Mouse (Mus musculus) ES-CJ7 (cell line): ENCODE results near the gene Mark1.

ENCODE experiments used
- DNase-seq: peaks from one replicate; pipeline ENCODE4 v3.0.0; 2011; ENCODE audit warnings: low read depth, low spot score

Gene Mark1

DNA sequence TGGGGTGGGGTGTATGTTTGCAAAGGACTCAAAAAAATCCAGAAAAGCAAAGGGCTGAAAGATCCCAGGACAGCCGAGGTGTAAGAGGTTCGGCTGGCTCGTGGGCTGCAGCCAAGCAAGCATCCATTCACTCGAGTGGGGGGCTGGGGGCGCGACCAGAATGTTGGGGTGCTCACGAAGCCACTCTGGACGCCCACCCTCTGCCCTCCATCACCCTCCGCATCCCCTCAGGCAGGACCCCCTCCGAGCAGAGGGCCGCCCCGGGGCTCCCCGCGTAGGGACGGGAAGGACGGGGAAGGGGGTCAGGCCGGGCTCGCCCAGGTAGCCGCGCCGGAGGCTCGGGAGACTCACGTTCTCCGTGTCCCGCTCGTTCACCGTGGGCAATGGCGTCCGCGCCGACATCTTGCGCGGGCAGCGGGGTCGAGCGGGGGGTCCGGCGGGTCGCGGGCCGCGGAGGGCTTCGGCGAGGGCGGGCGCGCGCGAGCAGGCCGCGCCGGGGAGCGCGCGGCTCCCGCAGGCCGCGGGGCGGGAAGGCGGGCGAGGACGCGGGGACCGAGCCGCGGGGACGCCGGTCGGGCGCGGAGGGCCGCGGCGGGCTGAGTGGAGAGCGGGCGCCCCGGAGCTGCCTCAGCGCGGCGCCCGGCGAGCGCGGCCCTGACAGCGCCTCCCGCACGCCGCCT is at the start of gene Mark1:
Gene Mark1 (minus strand): TSS at position 500 of the 680 bp plus-strand sequence.
- DNase-seq: no peak

DNA sequence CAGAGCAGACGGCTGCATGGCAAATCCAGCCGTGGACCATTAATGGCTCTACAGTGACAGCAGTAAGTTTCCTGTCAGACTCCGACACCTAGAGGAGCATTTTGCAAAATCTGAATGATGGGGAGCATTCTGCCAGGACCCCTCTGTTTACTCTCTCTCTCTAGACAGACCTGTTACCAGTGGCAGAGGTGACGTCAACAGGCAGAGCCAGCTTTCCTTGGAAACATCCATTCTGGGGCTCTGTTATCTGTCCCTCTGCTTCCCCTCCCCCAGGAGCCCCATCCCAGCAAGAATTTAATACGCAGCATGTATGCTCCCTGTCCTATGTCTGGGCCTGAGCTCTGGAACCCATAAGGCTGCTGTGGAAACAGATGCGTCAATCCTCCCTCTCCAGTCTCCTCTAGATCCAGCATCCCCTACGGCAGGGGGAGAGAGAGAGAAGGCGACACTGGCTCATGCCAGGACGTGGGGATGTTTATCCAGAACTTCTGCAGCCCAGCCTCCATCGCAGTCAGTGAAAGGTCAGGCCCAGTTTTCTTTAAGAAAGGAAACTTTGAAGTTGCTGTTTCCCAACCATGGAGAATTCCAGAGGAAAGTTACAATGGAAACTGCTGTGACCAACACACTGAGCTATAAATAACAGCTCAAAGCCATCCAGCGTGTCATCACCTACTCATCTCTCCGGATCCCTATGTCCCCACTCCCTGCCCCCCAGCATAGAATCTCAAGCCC is 48.3 kb upstream of the Mark1 start:
- DNase-seq: no peak

DNA sequence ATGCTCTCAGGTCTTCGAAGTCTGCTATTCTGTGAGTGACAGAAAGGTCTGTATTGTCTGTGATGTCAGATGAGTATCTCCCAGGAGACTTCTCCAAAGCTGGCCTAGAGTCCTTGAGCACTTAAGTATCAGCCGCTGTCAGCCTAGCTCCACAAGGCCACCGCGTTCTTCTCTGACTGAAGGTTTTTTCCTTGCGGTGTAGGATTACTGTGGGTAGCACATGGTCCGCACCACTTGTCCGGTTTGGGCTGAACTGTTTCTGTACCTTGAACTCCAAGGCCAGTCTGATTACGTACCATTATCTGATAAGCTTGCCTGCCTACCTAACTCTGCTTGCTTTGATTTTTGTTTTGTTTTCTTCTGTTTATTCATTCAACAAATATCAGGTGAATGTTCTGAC is 47.1 kb upstream of the Mark1 start:
- DNase-seq: no peak

DNA sequence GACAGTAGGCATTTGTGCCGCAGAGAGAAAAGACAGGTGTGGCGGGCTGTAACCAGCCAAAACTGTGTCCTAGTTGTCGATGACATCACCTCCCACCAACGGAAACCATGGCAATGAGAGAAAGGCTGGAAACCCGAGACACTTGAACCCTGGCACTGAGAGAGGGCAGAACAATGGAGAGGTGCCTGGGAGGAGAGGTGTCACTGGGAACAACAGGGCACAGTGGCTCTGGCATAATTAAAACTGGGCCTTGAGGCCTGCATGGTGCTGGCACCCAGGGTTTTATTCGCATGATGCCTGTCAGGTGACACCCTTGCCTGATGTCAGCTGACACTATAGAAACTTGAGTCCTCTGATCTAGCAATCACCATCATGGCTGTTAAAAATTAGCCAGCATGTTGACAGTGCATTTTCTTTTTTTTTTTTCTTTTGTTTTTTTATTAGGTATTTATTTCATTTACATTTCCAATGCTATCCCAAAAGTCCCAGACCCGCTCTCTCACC is 38.9 kb upstream of the Mark1 start:
- DNase-seq: no peak

DNA sequence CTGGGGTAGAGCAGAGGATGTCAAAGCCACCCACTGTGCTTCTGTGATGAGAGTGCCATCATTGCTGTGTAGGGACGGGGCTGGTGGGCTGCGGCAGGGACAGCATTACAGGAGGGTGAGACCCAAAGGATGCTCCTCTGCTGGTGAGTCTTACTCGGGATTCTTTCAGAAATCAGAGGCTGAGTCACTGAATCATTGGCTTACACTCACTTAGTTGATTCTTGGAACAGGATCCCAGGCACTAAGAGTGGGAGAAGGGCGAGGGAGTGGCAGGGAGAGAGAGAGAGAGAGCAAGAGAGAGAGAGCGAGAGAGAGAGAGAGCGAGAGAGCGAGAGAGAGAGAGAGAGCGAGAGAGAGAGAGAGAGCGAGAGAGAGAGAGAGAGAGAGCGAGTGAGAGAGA is 31.2 kb upstream of the Mark1 start:
- no peak for DNase-seq

DNA sequence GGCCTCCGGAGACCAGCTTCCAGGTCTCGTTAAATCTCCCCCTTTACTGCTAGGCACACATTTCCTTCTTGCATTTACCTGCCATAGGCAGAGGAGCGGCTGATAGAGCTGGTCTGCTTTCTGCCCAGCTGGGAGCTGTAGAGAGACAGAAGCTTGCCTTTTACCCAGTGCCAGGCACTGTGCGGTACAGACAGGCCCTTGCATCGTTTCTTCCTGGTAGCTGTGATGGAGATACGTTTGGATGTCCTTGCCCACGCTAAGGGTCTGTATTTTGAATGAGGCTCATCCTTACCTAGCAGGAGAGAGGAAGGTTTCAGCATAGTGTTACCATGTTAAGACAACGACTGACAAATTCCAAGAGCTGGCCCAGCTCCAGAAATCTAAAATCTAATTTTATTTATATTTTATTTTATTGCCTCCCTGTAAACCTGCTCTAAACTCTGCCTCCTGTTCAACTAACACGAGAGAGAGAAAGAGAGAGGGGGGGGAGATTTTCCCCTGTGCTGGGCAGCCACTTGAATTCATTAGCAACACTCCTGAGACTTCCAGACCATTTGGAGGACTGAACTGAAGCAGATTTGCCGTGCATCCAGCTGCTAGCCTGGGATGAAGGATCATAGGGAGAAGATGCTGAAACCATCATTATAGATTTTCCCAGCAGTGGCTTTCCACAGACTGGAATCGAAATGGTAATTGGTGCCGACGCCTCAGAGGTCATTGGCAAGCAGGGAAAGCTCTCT is 21.2 kb upstream of the Mark1 start:
- DNase-seq: no peak

DNA sequence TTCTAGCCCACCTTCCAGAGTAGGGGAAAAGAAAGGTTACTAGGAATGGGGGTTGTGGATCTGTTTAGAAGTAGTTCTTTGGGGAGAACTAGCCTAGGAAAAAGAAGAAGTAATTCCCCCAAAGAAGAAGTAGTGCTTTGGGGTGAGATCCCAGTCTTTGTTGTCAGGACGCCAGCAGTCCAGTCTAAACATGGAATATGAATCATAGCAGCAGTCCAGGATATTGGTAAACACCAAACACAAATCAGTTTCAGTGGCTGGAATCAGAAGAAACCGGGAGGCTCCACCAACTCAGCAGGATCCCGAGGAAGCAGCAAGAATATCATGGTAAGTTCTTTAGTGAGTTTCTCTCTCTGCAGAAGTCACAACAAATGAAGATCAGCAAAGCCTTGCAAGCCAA is 13.2 kb upstream of the Mark1 start:
- DNase-seq: no peak

DNA sequence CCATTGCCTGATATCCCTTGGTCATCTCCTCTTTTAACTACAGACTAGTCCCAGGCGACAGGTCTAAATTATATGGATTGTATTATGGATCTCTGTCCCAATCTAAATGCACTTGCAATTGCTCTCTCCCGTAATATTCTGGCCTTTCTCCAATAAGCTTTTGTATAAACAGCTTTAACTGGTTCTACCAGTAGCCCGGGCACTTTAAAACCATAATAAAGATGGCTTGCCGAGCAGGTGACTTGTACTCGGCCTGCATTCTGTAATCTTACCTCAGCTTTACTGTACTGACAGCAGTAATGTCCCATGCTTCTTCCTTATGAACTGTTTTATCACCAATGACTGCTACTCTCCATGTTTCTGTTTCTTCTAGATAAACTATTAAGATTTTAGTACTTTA is 7.7 kb upstream of the Mark1 start:
- DNase-seq: no peak

DNA sequence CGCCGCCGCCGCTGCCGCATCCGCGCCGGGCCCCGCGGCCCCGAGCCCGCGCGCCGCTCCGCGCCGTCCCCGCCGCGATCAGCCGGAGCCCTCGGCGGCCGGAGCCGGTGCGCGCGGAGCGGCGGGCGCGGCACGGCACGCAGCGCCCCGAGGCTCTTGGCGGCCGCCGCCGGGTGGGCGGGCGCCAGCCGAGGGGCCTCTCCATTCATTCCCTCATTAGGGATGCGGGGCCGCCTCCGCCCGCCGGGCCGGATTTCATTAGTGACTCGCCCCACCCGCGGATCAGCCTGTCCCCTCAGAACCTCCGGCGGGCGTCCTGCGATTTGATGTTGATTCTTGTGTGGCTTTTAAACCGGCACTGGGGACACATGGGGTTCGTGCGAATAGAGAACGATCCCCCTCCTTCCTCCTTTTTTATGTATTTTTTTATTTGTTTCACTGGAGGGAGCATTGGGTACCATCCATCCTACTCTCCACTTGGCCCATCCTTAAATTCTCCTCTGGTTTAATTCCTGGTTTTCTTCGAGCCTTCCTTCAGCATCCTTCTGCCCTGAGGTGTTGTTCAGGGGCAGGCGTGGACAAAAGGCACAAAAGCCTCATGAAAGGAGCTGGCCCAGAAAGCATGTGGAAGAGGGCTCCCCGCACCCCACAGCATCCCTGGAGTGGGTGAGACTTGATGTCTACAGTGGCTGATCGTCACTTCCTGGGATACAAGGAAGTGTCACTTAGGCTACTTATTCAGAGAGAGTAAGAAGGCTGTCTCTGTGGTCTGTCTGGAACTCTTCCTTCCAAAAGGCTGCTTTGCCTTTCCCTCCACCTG is 620 bp upstream of the Mark1 start:
- DNase-seq: peak; percentile 31

DNA sequence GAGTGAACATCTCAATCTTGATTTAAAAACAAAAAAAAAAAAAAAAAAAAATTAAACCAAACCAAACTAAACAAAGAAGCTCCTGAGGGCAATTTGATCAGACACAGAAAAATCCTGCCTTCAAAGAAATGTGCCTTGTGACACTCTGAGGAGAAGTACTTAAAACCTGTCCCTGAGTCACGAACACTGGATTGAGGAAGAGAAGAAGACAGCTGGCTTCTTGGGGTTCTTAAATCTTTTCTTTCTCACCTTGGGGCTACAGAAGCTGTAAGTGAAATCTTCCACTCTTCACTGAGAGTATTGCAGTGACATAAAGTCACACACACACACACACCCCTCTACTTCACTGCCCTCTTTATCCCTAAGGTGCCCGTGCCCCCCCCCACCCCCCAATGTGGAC is 739 bp downstream of the Mark1 start:
- DNase-seq: no peak

DNA sequence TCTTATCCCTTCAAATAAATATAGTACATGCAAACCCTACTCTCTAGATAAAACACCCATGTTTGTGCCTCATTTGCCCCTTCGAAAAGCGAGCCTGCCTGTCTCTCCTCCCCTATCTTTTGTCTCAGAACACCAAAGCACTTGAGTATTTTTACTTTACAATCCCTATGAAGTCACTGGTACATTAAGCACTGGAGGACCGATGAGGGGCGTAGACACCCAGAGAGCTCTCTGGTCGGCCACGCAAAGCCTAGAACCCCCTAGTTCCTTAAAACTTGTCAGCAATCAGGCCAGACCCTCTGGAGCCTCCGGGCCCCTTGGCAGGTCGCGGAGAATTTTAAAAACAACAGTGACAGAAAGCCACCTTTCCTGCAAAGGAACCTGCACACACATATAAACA is 1.2 kb downstream of the Mark1 start:
- no peak for DNase-seq

DNA sequence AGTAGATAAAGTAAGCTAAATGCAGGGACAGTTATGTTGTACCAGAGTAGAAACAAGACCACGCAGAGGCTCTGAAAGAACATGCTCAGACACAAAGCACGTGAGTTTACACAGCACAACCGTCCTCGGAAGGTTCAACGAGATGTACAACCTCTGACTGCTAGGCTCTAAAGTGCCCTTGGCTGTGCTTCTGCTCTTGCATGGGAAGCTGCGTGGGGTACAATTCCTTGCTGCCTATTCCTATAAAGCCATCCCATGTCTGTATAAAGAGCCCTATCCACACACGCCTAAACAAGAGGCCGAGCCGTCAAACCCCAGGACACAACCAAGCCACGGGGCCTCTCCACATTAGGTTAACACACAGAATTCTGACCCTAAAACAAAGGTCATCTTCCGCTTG is 1.9 kb downstream of the Mark1 start:
- no peak for DNase-seq

DNA sequence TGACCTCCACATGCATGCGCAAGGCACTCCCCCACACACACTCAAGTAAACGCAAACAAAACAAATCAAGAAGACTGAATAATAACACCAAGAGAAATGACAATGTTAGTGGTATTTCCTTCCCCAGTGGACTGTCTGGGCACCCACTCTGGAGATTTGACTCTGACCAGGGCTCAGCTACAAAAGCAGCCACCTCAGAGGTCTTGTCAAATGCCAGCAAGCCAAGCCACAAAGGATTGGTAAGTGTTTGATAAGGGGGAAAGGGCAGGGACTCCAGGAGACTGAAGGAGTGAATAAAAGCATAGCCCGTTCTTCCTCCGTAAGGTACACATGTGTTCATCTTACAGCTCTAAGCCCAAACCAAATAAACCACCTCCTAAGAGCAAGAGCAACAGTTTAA is 4.0 kb downstream of the Mark1 start:
- no peak for DNase-seq

DNA sequence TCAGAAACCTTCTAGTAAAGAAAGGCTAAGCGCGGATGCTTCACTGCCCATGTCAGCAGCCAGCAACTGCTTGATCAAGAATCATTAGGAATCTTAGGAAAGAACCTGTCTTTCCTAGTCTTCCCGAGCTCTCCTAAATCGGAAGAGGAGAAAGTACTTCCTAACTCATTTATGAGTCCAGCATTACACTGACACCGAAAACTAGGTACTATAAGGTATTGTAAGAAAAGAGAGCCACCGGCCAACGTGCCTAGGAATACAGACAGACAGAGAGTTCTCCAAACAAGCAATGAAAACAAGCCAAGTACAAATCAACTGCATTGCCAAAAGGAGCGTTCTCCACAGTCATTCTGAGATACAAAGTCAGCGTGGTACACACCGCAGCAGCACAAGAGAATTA is 8.2 kb downstream of the Mark1 start:
- DNase-seq: no peak

DNA sequence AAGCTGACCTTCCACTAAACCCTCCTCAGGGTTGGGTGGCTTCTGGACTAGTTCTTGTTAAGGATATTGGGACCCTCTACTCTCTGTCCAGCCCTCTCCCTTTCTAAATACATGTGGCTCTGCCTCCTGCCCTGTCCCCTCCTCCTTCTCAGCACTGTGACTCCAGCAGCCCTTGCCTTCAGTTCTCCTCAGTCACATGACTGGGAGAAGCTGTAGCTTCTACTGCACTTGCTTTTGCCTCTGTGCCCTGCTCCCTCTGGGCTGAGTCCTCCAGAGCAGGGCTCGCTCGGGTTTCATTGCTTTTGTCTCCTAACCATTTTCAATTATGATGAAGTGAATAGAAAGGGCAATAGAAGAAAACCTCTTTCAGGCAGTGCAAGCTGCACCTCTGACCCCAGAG is 12.6 kb downstream of the Mark1 start:
- DNase-seq: no peak

DNA sequence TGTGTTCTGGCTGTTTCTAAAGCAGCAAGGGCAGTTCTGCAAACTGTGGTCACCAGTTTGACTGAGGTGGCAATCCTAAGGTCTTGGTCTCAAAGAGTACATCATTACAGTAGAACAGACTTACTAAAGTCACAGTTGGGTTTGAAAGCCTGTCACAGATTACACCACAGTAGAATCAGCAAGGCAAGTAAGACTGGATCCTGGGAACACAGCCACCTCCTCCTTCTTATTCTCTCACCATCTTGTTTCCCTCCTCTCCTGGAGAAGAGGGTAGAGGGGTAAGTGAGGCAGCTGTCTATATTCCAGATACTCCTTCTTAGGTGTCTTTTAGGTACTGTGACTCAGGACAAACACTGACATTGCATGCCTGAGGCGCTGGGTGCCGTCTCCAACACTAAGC is 14.6 kb downstream of the Mark1 start:
- no peak for DNase-seq

DNA sequence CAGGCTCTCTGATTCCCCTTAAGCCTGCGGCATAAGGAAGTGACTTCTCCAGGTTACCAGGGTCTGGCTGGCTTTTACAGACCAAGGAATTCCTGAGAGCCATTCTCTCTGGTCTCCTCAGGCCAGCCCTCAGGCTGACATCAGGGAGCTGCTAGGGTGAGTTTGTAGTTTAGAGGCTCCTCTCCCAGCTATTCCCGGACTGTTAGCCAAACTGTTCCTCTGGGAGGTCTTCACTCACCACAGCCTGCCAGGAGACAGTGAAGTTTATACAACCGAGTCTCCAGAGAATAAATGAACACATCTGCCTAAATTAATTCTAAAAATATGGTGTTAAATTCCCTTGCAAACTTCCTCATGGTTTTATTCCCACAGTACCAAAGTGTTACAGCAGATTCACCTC is 15.6 kb downstream of the Mark1 start:
- no peak for DNase-seq

DNA sequence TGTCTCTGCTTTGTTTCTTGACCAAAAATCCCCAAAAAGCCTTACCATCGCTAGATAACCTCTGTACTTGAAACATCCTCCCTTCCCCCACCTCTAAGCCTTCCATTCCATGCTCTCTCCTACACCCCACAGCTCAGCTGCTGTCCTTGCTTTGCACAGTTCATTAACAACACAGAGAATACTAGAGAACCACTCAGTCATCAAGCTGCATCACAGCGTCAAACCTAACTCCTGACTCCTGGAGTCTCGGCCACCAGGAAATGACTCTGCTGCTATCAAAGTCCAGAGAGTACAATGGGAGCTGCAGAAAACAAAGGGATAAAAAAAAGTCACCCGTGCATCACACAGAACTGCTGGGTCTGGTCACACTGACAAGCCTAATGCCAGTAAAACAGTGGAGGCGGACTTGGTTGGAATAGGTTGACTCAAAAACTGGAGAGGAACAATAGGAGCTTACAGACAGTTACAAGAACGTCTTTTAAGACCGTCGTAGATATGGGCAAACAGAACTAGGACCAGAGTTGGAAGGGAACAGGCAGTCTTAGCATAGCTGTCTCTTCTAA is 27.1 kb downstream of the Mark1 start:
- DNase-seq: peak; percentile 85

DNA sequence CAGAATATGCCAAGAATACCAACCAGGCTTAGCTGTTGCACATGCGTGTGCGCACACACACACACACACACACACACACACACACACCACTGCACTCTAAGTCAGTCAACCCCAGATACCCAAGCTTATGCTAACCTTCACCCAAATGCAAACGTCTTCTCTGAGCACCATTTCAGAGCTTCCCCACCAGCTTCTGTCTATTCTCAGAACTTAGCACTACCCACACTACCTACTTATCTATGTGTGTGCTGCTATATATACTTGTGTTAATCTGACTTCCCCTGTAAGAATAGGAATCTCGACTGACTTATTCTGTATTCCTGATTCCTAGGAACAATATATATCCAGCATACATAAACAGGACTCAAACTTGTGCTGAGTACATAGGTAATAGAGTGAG is 30.0 kb downstream of the Mark1 start:
- DNase-seq: no peak

DNA sequence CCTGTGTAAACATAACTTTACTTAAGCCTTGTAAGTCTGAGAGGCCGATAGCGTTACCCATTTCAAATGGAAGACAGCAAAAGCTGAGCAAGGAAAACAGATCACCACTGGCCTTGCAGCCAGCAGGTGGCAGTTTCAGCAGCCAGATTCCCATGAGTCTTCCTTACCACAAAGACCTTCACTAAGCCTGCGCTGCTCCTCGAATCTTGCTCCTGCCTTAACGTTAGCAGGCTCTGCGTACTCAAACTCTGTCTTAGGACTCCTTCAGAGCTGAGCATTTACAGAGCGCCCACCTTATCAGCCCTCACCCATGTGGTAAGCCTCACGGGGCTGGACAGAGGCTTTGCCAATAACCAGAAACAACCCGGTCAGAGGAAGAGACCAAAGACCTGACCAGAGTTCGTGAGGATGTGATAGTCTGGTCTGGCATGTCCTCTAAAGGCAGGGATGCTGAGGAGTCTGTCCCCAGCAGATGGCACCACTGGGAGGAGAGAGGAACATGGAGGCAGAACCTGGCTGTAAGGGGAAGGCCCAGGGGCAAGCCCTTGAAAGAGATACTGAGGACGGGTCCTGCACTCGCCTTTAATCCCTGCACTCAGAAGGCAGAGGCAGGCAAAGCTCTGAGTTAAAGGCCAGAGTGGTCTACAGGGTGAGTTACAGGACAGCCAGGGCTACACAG is 33.5 kb downstream of the Mark1 start:
- peak; percentile 84 for DNase-seq

DNA sequence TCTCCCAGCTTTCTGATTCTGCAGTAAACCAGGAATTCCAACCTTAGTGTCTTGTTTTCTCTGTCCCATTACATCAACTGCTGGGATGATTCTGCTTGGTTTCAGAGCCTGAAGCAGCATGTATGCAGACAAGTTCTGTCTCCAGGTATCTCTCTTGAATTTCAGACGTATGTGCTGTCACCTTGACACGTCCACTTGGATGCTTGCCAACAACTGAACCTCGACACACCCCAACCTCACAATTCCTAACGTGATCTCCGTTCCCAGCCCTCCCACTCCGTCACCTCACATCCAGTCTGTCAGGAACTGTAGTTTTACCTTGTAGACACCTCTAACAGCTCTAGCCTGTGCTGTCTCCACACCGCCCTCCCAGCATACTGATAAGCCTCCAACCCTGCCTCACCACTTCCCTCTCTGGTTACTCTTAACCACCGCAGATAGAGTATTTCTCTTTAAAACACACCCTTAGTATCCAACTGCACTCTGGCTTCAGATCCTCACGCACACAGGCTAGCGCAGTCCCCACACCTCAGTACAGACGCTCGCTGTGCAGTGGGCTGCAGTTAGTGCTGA is 36.2 kb downstream of the Mark1 start:
- DNase-seq: no peak
